Mouse (Mus musculus): Measurements from ENCODE around the gene Zscan22. TPM values are rescaled to one million over a fixed set of nuclear protein-coding genes. Genes with fewer than 3 reads are reported as not detected.

The Zscan22 gene
- polyA plus RNA-seq, 1 experiment from 2014 or later, result 17.4 TPM

Other genes with a start within 250 kb of the Zscan22 start
- not detected in 2 replicates for gene Vmn2r55, start 212.8 kb upstream of the Zscan22 start, polyA plus RNA-seq (2014; fragmentation: Nextera tagmentation; extraction: Ambion mirVana)
- gene Vmn2r56, start 162.8 kb upstream of the Zscan22 start, polyA plus RNA-seq (2014; fragmentation: Nextera tagmentation; extraction: Ambion mirVana), result not detected in 2 replicates
- 7.6 and 8.4 TPM in 2 replicates for gene Zscan18, start 94.2 kb upstream of the Zscan22 start, polyA plus RNA-seq (2014; fragmentation: Nextera tagmentation; extraction: Ambion mirVana)
- 15.1 and 16.2 TPM in 2 replicates for gene Zfp329, start 79.0 kb upstream of the Zscan22 start, polyA plus RNA-seq (2014; fragmentation: Nextera tagmentation; extraction: Ambion mirVana)
- gene Zfp110, start 63.1 kb upstream of the Zscan22 start, polyA plus RNA-seq (2014; fragmentation: Nextera tagmentation; extraction: Ambion mirVana), result 28.7 and 29.5 TPM in 2 replicates
- 4.4 and 4.8 TPM in 2 replicates for gene Zfp128, start 16.6 kb upstream of the Zscan22 start, polyA plus RNA-seq (2014; fragmentation: Nextera tagmentation; extraction: Ambion mirVana)
- 1,510 and 1,578 TPM in 2 replicates for gene Rps5, start 24.5 kb downstream of the Zscan22 start, polyA plus RNA-seq (2014; fragmentation: Nextera tagmentation; extraction: Ambion mirVana)
- 0.45 and 0.63 TPM in 2 replicates for gene Rnf225, start 29.6 kb downstream of the Zscan22 start, polyA plus RNA-seq (2014; fragmentation: Nextera tagmentation; extraction: Ambion mirVana)
- 7.4 and 8.3 TPM in 2 replicates for gene Zfp324, start 68.0 kb downstream of the Zscan22 start, polyA plus RNA-seq (2014; fragmentation: Nextera tagmentation; extraction: Ambion mirVana)
- gene Zfp446, start 80.0 kb downstream of the Zscan22 start, polyA plus RNA-seq (2014; fragmentation: Nextera tagmentation; extraction: Ambion mirVana), result 5.4 and 6.5 TPM in 2 replicates
- gene Slc27a5, start 100.4 kb downstream of the Zscan22 start, polyA plus RNA-seq (2014; fragmentation: Nextera tagmentation; extraction: Ambion mirVana), result 0.38 TPM in 1 of 2 replicates, not detected in the other
- gene Trim28, start 101.3 kb downstream of the Zscan22 start, polyA plus RNA-seq (2014; fragmentation: Nextera tagmentation; extraction: Ambion mirVana), result 390 and 414 TPM in 2 replicates
- 23.7 and 26.9 TPM in 2 replicates for gene Zbtb45, start 112.2 kb downstream of the Zscan22 start, polyA plus RNA-seq (2014; fragmentation: Nextera tagmentation; extraction: Ambion mirVana)
- 157 and 161 TPM in 2 replicates for gene Chmp2a, start 137.0 kb downstream of the Zscan22 start, polyA plus RNA-seq (2014; fragmentation: Nextera tagmentation; extraction: Ambion mirVana)
- gene Ube2m, start 140.5 kb downstream of the Zscan22 start, polyA plus RNA-seq (2014; fragmentation: Nextera tagmentation; extraction: Ambion mirVana), result 72.7 and 124 TPM in 2 replicates
- gene Mzf1, start 156.9 kb downstream of the Zscan22 start, polyA plus RNA-seq (2014; fragmentation: Nextera tagmentation; extraction: Ambion mirVana), result 2.5 and 2.7 TPM in 2 replicates
- not detected in 2 replicates for gene Vmn1r85, start 197.4 kb downstream of the Zscan22 start, polyA plus RNA-seq (2014; fragmentation: Nextera tagmentation; extraction: Ambion mirVana)
- gene Vmn1r86, start 222.1 kb downstream of the Zscan22 start, polyA plus RNA-seq (2014; fragmentation: Nextera tagmentation; extraction: Ambion mirVana), result not detected in 2 replicates
- gene Vmn1r87, start 242.3 kb downstream of the Zscan22 start, polyA plus RNA-seq (2014; fragmentation: Nextera tagmentation; extraction: Ambion mirVana), result not detected in 2 replicates